Mouse (Mus musculus) B cell, adult 2 months (primary cell): ENCODE measurements around the gene Gm438.
"Not testable (repeated sequence)": the region's sequence is repeated elsewhere in the genome, so short reads cannot be mapped to it uniquely, and the experiment has no call there.

ENCODE experiments used
- DNase-seq, 2 experiments: peaks; one replicate each; pipeline ENCODE4 v3.0.0; 2022

The Gm438 gene

DNA sequence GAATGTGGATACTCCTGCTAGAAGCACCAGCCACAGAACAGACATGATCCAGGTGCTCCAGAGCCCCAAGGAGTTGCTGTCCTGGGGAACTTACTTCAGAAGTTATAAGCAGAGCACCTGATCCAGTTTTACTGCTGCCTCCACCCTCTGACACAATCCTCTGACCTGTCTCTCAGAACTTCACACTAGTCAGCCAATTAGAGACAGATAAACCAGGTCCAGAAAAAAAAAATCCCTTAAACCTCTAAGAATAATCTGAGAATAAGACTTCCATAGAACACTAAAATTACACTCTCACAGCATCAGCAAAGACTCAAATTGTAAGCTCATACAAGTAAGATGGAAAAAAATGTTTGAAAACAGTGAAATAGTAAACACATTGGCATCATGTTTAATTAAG lies at the start of gene Gm438:
Gene Gm438 (minus strand): TSS at position 101 of the 400 bp plus-strand sequence.
- DNase-seq = no peak

DNA sequence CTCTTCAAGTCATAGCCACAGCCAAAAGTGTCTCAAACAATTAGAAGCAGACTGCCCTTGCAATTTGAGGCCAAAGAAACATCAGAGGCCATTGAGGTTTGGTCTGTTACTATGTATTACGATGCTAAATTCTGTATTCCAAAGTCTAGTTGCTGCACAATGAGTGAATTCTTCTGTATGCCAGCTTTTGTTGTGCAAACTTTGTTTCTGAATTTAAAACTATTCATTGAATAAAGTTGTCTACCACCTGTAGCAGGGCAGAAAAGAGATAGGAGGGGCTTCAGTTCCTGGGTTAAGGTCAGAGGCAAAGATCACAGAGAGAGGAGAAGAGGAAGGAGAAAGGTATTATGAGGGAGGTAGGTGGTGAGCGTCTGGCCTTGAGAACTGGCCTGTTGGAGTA lies 38.3 kb upstream of the Gm438 start:
- no peak for DNase-seq

DNA sequence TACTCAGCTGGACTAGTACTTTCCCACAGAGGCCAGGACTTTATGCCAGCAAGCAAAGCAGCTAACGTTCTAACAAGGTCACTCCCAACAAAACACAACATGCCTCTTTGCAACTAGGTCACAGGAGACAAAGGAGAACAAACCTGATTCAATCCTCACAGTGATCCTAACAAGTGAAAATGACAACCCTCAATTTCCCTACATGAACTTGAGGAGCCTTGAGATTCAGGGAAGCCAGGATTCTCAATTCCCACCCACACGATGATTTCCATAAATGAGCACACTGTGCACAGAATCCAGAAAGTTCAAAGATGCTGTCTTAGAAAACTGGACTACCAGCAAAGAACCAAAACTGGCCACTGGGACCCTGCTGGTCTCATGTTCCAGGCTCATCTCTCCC lies 37.6 kb upstream of the Gm438 start:
- DNase-seq = no peak

DNA sequence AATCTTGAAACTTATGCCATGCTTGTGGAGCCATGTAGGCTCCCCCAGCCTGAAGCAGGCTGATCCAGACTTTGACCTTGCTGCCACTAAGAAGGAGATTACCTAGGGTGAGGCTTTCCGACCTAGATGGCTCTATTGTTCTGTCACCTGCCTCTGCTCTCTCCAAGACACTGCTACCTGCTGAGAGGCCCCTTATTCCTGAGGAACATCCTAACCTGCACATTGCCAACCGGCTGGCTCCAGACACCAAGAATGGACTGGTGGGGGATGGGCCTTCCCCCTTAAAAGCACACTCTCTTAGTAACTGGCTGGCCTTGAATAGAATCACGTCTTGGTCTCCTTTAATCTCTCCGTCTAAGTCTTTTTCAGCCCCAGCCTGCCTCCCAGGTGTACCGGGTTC lies 20.8 kb upstream of the Gm438 start:
- DNase-seq = not testable (repeated sequence)

DNA sequence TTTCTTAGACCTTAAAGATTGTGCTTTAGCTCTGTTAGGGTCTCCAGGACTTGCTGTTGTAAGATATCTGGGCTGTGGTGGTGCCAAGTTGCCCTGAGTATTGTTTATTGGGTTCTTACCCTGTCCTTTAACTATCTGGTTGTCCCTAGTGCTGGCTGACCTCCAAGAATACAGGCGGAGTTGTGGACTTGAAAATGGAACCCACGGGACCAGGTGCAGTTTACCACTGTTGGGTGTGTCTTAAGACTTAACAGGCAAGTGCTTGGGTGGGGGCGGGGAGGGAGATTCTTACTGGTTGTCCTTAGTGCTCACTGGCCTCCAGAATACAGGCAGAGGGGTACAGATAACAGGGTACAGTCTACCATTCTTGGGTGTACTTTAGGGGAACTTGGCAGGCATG lies 17.2 kb upstream of the Gm438 start:
- no peak for DNase-seq

DNA sequence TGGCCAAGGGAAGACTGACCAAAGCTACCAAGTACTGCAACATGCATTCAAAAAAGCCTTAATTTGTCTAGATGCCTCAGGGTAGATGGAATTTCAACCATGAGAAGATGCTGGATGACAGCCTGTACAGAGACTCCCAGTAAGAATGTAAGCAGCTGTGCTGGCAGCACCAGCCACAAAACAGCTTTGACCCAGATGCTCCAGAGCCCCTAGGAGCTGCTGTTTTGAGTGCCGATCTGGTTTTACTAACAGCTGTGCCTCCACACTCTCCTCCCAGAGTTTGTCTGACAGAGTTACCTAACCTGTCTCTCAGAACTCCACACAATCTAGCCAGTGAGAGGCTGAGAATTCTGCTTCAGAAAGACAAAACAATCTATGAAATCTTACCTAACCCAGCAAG lies 3.8 kb upstream of the Gm438 start:
- DNase-seq = no peak

DNA sequence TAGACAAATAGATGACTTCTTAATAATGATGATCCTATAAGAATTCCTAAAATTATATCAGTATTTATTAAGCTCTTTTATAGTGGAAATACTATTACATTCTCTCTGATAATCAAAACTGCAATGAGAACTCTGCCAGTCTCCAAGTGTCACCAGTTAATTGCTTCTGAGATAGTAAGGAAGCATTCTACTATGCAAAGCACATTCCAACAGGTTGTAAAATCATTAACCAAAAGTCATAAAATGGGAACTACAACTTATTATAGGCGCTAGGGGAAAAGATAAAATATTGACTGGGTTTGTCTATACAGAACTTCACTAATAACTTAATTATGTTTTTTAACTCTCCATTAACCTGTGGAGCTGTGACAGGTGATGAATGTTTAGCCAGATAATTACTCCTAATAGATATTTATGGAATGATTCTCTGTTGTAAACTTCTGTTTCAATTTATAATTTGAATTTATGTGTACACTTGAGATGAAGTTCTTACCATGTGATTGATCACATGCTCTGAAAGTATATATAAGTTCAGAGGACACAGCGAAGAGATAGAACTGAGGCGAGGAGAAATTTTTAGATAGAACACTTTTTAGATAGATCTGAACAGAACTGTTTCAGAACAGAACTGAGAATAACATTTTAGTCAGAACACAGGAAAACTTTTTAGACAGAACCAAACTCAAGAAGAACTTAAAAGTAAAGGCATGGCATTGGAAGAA lies 3.7 kb downstream of the Gm438 start:
- no peak for DNase-seq

DNA sequence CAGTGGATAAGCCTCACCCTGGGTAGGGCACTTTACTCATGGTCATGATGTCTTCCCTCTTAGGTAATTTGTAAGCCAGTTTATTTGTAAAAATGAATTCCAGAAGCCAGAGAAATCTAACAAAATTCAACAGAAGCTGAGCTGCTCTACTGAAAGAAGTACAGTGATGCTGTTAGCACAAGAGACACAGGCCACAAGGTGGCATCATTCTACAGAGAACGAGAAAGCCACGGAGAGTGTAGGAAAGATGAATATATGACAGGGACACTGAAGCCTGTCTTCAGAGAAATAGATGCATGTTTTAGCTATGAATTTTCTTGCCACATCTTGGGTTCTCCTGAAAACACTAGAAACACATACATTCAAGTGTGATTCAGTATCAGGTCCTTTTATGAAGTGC lies 20.7 kb downstream of the Gm438 start:
- no peak for DNase-seq

DNA sequence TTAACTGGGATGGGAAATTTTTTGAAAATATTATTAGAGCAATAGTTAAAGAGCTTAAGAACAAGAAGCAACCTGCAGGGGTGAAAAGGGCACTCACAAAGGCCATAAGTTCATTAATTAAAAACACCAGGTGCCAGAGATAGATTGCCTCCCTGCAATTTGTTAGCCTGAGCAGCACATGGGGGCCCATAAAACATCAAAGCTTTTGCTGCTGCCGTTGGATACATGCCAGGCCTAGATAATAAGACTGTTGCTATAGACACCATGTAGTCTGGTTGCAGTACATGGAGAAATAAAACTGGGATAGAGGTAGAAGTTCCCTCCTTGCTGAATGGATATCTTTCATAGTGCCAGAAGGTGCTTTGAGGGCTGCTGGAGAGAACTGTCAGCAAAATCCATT lies 37.2 kb downstream of the Gm438 start:
- no peak for DNase-seq
